Mouse (Mus musculus) lung, postnatal 10 days (tissue): ENCODE measurements at regions not wholly inside any gene's neighbourhood (a gene's known extent, or its start where the extent isn't known, plus 50 kb on each side); places are given as distances from the start of the nearest gene placed in this dataset.

Experiments
- DNase-seq: peaks from one replicate; pipeline ENCODE4 v3.0.0; 2021

- peak; percentile 9 for DNase-seq
Observed at GRCm38 (mm10) chr2:79193851-79194250, 61.4 kb upstream of the Itga4 start.

- DNase-seq: no peak
Observed at GRCm38 (mm10) chr2:79201677-79202076, 53.5 kb upstream of the Itga4 start.
